Mouse (Mus musculus) urinary bladder, adult 18-20 months (tissue): ENCODE results near the gene Gm26661.

Source experiments
- DNase-seq, 2 experiments: peaks; one replicate each; pipeline ENCODE4 v3.0.0; 2022; ENCODE audit warnings: low spot score in 2 of 2, mixed read lengths in 2 of 2

The Gm26661 gene

DNA sequence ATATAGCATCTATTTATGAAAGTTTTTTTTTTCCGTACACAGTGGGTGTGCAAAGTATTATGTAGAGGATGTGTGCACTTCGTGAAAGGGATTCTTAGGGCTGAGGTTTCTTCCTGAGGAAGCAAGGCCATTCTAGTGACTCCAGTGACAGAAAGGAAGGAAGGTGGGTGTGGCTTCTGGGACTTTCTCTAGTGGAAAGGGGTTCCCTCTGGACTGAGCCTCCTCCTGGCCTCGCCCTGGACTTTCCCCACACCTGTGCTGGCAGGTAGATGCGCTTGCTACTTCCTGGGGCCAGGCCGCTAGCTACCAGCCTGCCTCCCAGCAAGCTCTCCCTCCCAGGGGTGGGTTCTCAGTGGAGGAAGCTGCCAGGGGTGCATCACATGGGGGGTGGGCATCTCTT lies 28.1 kb downstream of the Gm26661 start:
- no peak for DNase-seq

DNA sequence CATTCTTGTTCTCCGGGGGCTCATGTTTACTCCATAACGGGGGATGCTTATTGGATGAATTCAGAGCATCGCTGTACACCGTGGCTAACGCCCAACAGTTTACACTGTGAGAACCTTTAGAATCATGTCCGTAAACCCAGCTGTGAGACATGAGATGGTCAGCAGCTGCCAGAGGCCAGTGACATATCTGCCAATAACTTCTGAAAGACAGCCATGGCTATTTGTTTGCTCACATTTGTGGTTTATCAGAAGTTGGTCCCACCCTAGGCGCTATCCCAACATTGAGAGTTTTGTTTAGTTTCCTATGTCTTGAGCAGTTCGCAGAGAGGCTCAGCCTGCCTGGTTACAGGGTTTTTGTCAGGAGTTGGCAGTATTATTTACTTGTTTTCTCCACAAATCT lies 30.0 kb downstream of the Gm26661 start:
- DNase-seq = no peak

- DNase-seq = no peak
These were observed 31.3 kb downstream of the Gm26661 start for GRCm38 (mm10) chr14:7822693-7823092.

- no peak for DNase-seq
These were observed 33.4 kb downstream of the Gm26661 start for GRCm38 (mm10) chr14:7824651-7825268.

DNA sequence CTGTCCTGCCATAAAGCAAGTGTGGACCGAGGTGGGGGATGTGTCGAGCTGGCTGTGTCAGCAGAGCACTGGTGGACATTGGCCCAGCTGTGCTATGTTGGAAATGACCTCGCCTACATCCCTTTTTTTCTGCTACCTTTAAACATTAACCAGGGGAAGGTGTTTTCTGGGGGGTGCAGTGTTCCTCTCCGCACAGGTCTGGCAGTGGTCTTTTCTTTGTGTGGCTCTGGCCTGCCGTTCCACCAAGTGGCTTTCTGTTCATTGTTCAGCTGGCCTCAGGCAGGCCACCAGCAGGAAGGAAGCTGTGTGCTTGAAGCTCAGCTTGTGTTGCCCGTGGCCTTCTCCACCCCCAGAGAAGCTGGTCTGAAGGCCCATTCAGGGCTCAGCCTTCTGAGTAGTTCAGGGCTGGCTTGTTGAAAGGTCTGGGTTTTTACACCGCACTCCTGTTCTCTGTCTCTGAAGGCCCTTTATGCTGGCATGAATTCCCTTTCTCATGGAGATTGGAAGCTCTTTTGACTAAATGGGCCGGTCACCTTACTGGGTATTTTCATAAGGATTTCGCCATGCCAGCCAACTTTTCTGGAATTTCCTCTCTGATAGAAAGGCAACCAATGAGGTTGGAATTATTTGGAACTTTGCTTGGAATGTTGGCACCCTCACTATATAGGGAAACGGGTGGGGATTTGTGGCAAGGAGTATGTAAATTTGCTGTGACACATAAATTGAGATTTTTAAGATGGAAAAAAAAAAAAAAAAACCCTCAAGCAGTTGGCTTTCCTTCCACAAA lies 35.0 kb downstream of the Gm26661 start:
- no peak for DNase-seq

GRCm38 (mm10) chr14:7829181-7829580 lies 37.8 kb downstream of the Gm26661 start:
- DNase-seq = no peak

DNA sequence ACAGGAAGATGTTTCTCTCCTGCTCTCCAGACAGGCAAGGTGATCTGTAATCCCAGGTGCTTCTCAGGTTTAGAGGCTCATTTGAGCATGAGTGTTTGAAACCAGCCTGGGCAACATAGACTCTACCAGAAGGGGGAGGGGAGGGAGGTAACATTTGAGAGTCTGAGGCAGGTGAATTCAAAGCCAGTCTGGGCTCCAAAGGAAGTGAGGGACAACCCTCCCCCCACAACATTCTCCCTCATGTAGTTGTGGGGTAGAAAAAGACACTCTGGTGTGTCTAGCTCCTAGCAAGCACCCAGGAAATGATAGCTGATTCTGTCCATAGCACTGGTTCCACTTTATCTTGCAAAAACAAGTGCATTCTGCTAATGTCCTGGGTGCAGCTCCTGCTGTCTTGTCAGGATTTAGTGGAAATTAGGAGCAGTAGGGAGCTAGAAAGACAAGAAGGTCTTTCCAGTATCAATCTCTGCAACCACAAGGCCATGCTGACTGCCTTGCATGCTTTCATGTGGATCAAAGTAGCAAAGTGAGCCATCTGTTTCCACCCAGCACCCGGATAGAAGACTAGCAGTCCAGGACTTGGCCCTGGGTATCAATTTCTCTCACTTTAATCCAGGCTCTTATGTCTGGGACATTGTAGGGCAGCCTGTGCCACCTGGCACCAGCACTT lies 40.5 kb downstream of the Gm26661 start:
- no peak for DNase-seq

GRCm38 (mm10) chr14:7832440-7832783 lies 41.0 kb downstream of the Gm26661 start:
- no peak for DNase-seq

GRCm38 (mm10) chr14:7833458-7833857 lies 42.1 kb downstream of the Gm26661 start:
- no peak for DNase-seq

DNA sequence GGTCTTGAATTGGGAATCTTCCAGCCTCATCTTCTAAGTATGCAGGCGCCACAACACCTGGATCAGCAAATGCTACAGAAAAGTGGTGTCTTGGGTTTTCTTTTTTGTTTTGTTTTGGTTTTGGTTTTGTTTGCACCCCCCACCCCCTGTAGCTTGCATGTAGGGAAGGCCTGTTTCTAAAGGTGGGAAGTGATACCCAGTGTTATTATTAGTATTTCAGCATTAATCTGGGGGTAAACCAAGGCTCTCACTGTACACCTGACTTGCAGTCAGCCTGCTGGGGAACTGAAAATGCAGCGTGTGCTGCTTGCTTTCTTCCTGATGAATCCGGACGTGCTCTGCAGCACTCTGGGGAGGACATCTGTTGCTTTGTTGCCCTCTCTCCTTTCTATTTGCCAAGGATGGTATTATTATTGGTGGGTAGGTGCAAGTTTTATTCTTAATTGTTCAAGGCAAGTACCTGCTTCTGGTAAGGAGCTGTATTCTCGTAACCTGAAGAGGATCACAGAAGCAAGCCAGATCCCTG lies 47.2 kb downstream of the Gm26661 start:
- no peak for DNase-seq

- no peak for DNase-seq
These were observed 48.6 kb downstream of the Gm26661 start for GRCm38 (mm10) chr14:7839950-7840514.
